12 mouse cellular contexts compared by ENCODE assay signal in the genomic region with DNA sequence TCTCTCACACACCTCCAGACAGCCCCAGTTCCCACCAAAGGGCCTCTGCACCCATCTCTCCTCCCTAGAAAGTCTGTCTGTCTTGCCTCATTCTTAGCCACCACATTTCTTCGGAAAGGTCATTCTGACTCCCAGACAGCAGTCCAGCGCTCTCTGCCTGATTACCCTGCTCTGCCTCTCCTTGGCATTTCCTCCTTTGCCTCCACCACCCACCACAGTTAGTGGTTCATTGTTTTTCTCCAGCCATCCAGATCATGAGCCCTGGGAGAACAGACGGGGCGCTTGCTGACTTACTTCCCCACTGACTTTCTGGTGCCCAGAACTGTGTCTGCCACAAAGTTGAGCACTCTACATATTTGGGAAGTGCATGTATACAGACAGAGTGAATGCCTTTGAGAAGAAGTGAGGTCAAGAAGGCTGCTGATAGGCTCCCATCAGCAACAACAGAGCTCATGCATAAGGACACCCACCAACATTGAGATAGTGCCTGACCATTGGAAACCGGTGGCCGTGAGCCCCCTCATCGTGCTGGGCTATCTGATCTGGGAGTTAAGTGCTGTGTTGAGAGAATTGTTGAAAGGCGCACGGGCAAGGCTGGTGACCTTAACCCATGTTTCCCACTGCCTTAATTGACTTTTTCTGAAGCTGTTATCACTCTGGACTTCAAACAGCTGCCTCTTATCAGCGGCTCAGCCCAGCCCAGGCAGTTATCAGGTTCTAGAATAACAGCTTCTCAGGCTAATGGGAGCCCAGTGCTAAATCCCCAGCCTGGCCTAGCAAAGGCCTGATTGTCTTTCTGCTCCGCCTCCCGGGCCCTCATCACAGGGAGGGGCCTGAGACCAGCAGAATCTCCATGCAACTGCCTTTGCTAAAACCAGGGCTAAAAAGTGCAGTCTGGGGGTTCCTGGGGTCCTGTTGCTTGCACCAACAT. TPM values are rescaled to one million over a fixed set of nuclear protein-coding genes. Genes with fewer than 3 reads are reported as not detected.
A peak's percentile ranks its signal among the peaks of the same experiment; 100 is the strongest.
DNase-seq lines count a peak whose midpoint lies in the region; ATAC-seq and TF ChIP-seq lines count a peak whose summit lies in the region.
"Had no signal": no experiment of that assay in that cellular context is flagged by ENCODE, and none has a peak within 500 bp of the region (broad histone marks: within the 10 kb centered on the region; RNA-seq: fewer than 3 reads in every experiment).

No protein-coding gene starts in this region.

- ATAC-seq in hindbrain, embryonic 16.5 days, result no peak
- ATAC-seq in liver, embryonic 15.5 days (ENCODE audit: insufficient read depth), result peak; percentile 89

- H3K9me3 ChIP-seq in hindbrain, embryonic 10.5 days, result no peaks in the 10 kb centered on the region
- no peaks in the 10 kb centered on the region for H3K9me3 ChIP-seq in hindbrain, embryonic 16.5 days (ENCODE audit: control insufficient read depth, low read length)
- H3K9me3 ChIP-seq in ES-Bruce4 (replicated peaks; ENCODE audit: control insufficient read depth, insufficient read depth, low read length, poor library complexity, severe bottlenecking), result no peaks in the 10 kb centered on the region
- no peaks in the 10 kb centered on the region for H3K9me3 ChIP-seq in liver, embryonic 15.5 days (replicated peaks)
- H3K9me3 ChIP-seq: hindbrain, embryonic 15.5 days; limb, embryonic 13.5 days had no signal

- peaks cover 22% of the 10 kb centered on the region for H3K4me1 ChIP-seq in hindbrain, embryonic 10.5 days (replicated peaks)
- peaks cover under 1% of the 10 kb centered on the region; the same call in 1 of the 2 replicates for H3K4me1 ChIP-seq in hindbrain, embryonic 16.5 days (ENCODE audit: control insufficient read depth, insufficient read depth, low read depth, low read length)
- H3K4me1 ChIP-seq in ES-Bruce4 (ENCODE audit: control insufficient read depth, insufficient read depth, low read length), result peaks cover 13% of the 10 kb centered on the region
- H3K4me1 ChIP-seq in liver, embryonic 15.5 days (replicated peaks), result peaks cover 34% of the 10 kb centered on the region

- peaks cover 5% of the 10 kb centered on the region for H3K27me3 ChIP-seq in hindbrain, embryonic 10.5 days (ENCODE audit: insufficient read depth, poor library complexity, severe bottlenecking)
- no peaks in the 10 kb centered on the region for H3K27me3 ChIP-seq in hindbrain, embryonic 16.5 days (replicated peaks; ENCODE audit: control insufficient read depth, insufficient read depth, low read length)
- no peaks in the 10 kb centered on the region for H3K27me3 ChIP-seq in ES-Bruce4 (ENCODE audit: control insufficient read depth, insufficient read depth, low read length, poor library complexity, severe bottlenecking)
- H3K27me3 ChIP-seq in liver, embryonic 15.5 days, result 0 out of 2 replicates have a peak, but pooled peaks cover 3% of the 10 kb centered on the region
- H3K27me3 ChIP-seq: hindbrain, embryonic 15.5 days; limb, embryonic 13.5 days had no signal

- H3K4me3 ChIP-seq in hindbrain, embryonic 10.5 days, result no peak overlapping the region
- no peak overlapping the region for H3K4me3 ChIP-seq in hindbrain, embryonic 16.5 days (ENCODE audit: low read length)
- H3K4me3 ChIP-seq in ES-Bruce4 (ENCODE audit: low read depth, low read length), result no peak overlapping the region
- H3K4me3 ChIP-seq in liver, embryonic 15.5 days (replicated peaks), result no peak overlapping the region
- H3K4me3 ChIP-seq: hindbrain, embryonic 15.5 days; limb, embryonic 13.5 days had no signal

- H3K4me2 ChIP-seq in hindbrain, embryonic 16.5 days (ENCODE audit: low read length), result no peak overlapping the region
- peak overlapping the region; percentile 39 for H3K4me2 ChIP-seq in liver, embryonic 15.5 days
- H3K4me2 ChIP-seq: hindbrain, embryonic 15.5 days; limb, embryonic 13.5 days had no signal

- no peak for TF ChIP-seq CTCF in ES-Bruce4 (IDR thresholded peaks at IDR 0.05; ENCODE audit: low read depth, low read length)

- peak; percentile 16 for DNase-seq in hindbrain, embryonic 10.5 days (ENCODE audit: low spot score)
- peak; percentile 33 for DNase-seq in embryo, embryonic 10.5 days (ENCODE audit: low spot score)
- DNase-seq in cerebellum, adult 11 months, result no peak
- no peak for DNase-seq in layer of hippocampus, postnatal 36 days
- DNase-seq in left cerebral cortex, adult 11 months (ENCODE audit: low spot score), result no peak
- DNase-seq: right cerebral cortex, postnatal 4 days had no signal

- no peak overlapping the region for H3K9ac ChIP-seq in hindbrain, embryonic 16.5 days (ENCODE audit: low read depth, low read length)
- H3K9ac ChIP-seq in ES-Bruce4 (ENCODE audit: low read depth, poor library complexity, severe bottlenecking), result no peak overlapping the region
- H3K9ac ChIP-seq in liver, embryonic 15.5 days, result no peak overlapping the region
- H3K9ac ChIP-seq: hindbrain, embryonic 15.5 days; limb, embryonic 13.5 days had no signal

- TF ChIP-seq POLR2A in ES-Bruce4 (IDR thresholded peaks at IDR 0.05; ENCODE audit: insufficient read depth, low read length), result no peak

- H3K27ac ChIP-seq in hindbrain, embryonic 10.5 days, result 0 out of 2 replicates have a peak overlapping the region, but pooled peaks have one; percentile 42
- no peak overlapping the region for H3K27ac ChIP-seq in hindbrain, embryonic 16.5 days (ENCODE audit: low read depth, low read length)
- peak overlapping the region; percentile 21; the same call in 1 of the 2 replicates for H3K27ac ChIP-seq in ES-Bruce4 (ENCODE audit: insufficient read depth, low read length)
- H3K27ac ChIP-seq in liver, embryonic 15.5 days (replicated peaks), result no peak overlapping the region
- H3K27ac ChIP-seq: hindbrain, embryonic 15.5 days; limb, embryonic 13.5 days had no signal

- no peak for TF ChIP-seq EP300 in ES-Bruce4 (IDR thresholded peaks at IDR 0.05; ENCODE audit: insufficient read depth, low read depth, low read length)

- no peaks in the 10 kb centered on the region for H3K36me3 ChIP-seq in hindbrain, embryonic 10.5 days
- H3K36me3 ChIP-seq in hindbrain, embryonic 16.5 days (ENCODE audit: control insufficient read depth, insufficient read depth, low read length), result no peaks in the 10 kb centered on the region
- no peaks in the 10 kb centered on the region for H3K36me3 ChIP-seq in ES-Bruce4 (ENCODE audit: control insufficient read depth, insufficient read depth, low read length, poor library complexity, severe bottlenecking)
- H3K36me3 ChIP-seq in liver, embryonic 15.5 days (replicated peaks), result no peaks in the 10 kb centered on the region
- H3K36me3 ChIP-seq: hindbrain, embryonic 15.5 days; limb, embryonic 13.5 days had no signal

- 34% methylated on average over 12 of the region's 12 CpGs for WGBS in hindbrain, embryonic 10.5 days
- WGBS in hindbrain, embryonic 16.5 days, result 45% methylated on average over 12 of the region's 12 CpGs
- 23% methylated on average over 12 of the region's 12 CpGs for WGBS in liver, embryonic 15.5 days (ENCODE audit: insufficient replicate concordance)

RNA-seq across cellular contexts. Expression of a gene that starts 37.0 kb away (rescaled TPM):
- not detected in 2 replicates for polyA plus RNA-seq in hindbrain, embryonic 10.5 days (2016; fragmentation: Nextera tagmentation; extraction: Ambion mirVana)
- polyA plus RNA-seq in hindbrain, embryonic 16.5 days (2015; fragmentation: Nextera tagmentation; extraction: Ambion mirVana), result 2.7 and 6.1 TPM in 2 replicates
- not detected in 2 replicates for polyA plus RNA-seq in ES-Bruce4 (2011; ENCODE audit: insufficient read depth, insufficient read length, low read depth, missing spikeins)
- polyA plus RNA-seq in liver, embryonic 15.5 days (2015; fragmentation: Nextera tagmentation; extraction: Ambion mirVana), result not detected in 2 replicates
- 100 to 1,000 TPM; 188 to 199 TPM for total RNA-seq in layer of hippocampus, postnatal 36 days (2021)
- total RNA-seq: monocyte, adult 5-6 weeks had no signal

RNA-seq across cellular contexts. Expression of a gene that starts 53.9 kb away (rescaled TPM):
- 1.9 and 2.5 TPM in 2 replicates for polyA plus RNA-seq in hindbrain, embryonic 10.5 days (2016; fragmentation: Nextera tagmentation; extraction: Ambion mirVana)
- polyA plus RNA-seq in hindbrain, embryonic 16.5 days (2015; fragmentation: Nextera tagmentation; extraction: Ambion mirVana), result 0.28 and 0.29 TPM in 2 replicates
- polyA plus RNA-seq in ES-Bruce4 (2011; ENCODE audit: insufficient read depth, insufficient read length, low read depth, missing spikeins), result 36.6 and 37.3 TPM in 2 replicates
- polyA plus RNA-seq in liver, embryonic 15.5 days (2015; fragmentation: Nextera tagmentation; extraction: Ambion mirVana), result 1.0 and 1.4 TPM in 2 replicates
- not detected for total RNA-seq in layer of hippocampus, postnatal 36 days (2021)
- total RNA-seq: monocyte, adult 5-6 weeks had no signal

RNA-seq across cellular contexts. Expression of a gene that starts 57.8 kb away (rescaled TPM):
- polyA plus RNA-seq in hindbrain, embryonic 10.5 days (2016; fragmentation: Nextera tagmentation; extraction: Ambion mirVana), result 61.1 and 95.3 TPM in 2 replicates
- polyA plus RNA-seq in hindbrain, embryonic 16.5 days (2015; fragmentation: Nextera tagmentation; extraction: Ambion mirVana), result 329 and 392 TPM in 2 replicates
- polyA plus RNA-seq in ES-Bruce4 (2011; ENCODE audit: insufficient read depth, insufficient read length, low read depth, missing spikeins), result 94.4 and 106 TPM in 2 replicates
- 11.2 and 12.4 TPM in 2 replicates for polyA plus RNA-seq in liver, embryonic 15.5 days (2015; fragmentation: Nextera tagmentation; extraction: Ambion mirVana)
- total RNA-seq in layer of hippocampus, postnatal 36 days (2021), result 100 to 1,000 TPM; 251 to 253 TPM

Comparison
In these comparisons a context has a peak if more than half of its experiments do, and no peak if none do; other contexts are left out.
1. H3K27ac ChIP-seq: peak in hindbrain, embryonic 10.5 days (single experiment) and ES-Bruce4 (single experiment); none in hindbrain, embryonic 16.5 days (single experiment) and liver, embryonic 15.5 days (single experiment).
2. DNase-seq: peak in hindbrain, embryonic 10.5 days (single experiment) and embryo, embryonic 10.5 days (single experiment); none in cerebellum, adult 11 months (single experiment), layer of hippocampus, postnatal 36 days (0 of 2) and left cerebral cortex, adult 11 months (single experiment).
3. RNA of a gene that starts 53.9 kb away (polyA plus RNA-seq): 36.6 to 37.3 TPM in ES-Bruce4; 1.9 to 2.5 TPM in hindbrain, embryonic 10.5 days, 1.0 to 1.4 TPM in liver, embryonic 15.5 days and 0.28 to 0.29 TPM in hindbrain, embryonic 16.5 days; every median in the first group is over 10 times any median in the second.